Mouse (Mus musculus) midbrain, embryonic 14.5 days (tissue): ENCODE data around the gene Hpcal1. TPM values are rescaled to one million over a fixed set of nuclear protein-coding genes. Genes with fewer than 3 reads are reported as not detected.
A peak's percentile ranks its signal among the peaks of the same experiment; 100 is the strongest.

ENCODE experiments used
- ATAC-seq: fragments of 200-750 bp; cut with Nextera tagmentation; 2 replicates; pipeline ENCODE4 v1.8.0; 2017; ENCODE audit warnings: moderate number of reproducible peaks, moderate library complexity; ENCODE audit not compliant: low FRiP score, low TSS enrichment
- DNase-seq: peaks from one replicate; pipeline ENCODE4 v3.0.0-alpha.2; 2015
- H3K27ac ChIP-seq: fragments of 300-500 bp; sonication (generic); replicated peaks from 2 replicates; pipeline ENCODE4 v1.5.1; 2014; ENCODE audit warnings: mild to moderate bottlenecking, low read depth, low read length, moderate library complexity
- H3K27me3 ChIP-seq: fragments of 300-500 bp; sonication (generic); 2 replicates; pipeline ENCODE4 v1.6.1; 2014; ENCODE audit warnings: low read length, control low read depth, mixed read lengths; ENCODE audit not compliant: control insufficient read depth, insufficient read depth
- H3K36me3 ChIP-seq: fragments of 300-500 bp; sonication (generic); 2 replicates; pipeline ENCODE4 v1.6.1; 2014; ENCODE audit warnings: low read length, control low read depth; ENCODE audit not compliant: control insufficient read depth, insufficient read depth
- H3K4me1 ChIP-seq: fragments of 300-500 bp; sonication (generic); 2 replicates; pipeline ENCODE4 v1.6.1; 2014; ENCODE audit warnings: mild to moderate bottlenecking, antibody characterized with exemption, low read length, control low read depth; ENCODE audit not compliant: control insufficient read depth, insufficient read depth
- H3K4me2 ChIP-seq: fragments of 300-500 bp; sonication (generic); 2 replicates; pipeline ENCODE4 v1.6.1; 2014; ENCODE audit warnings: mild to moderate bottlenecking, low read length, moderate library complexity
- H3K4me3 ChIP-seq: fragments of 300-500 bp; sonication (generic); replicated peaks from 2 replicates; pipeline ENCODE4 v1.5.1; 2014; ENCODE audit warnings: low read depth, low read length
- H3K9ac ChIP-seq: fragments of 300-500 bp; sonication (generic); replicated peaks from 2 replicates; pipeline ENCODE4 v1.6.1; 2014; ENCODE audit warnings: mild to moderate bottlenecking, low read length, moderate library complexity
- H3K9me3 ChIP-seq: fragments of 300-500 bp; sonication (generic); 2 replicates; pipeline ENCODE4 v1.6.1; 2016; ENCODE audit warnings: low read length, control low read depth, mixed read lengths; ENCODE audit not compliant: control insufficient read depth
- WGBS: fragments of 180-500 bp; shearing (Covaris S2); extraction: QIAGEN DNeasy Blood & Tissue Kit; methylation state at CpG from one replicate; pipeline ENCODE4 v1.1.7; 2014; 5-methylcytosine and 5-hydroxymethylcytosine counted together
- polyA plus RNA-seq: library from polyadenylated mRNA; unstranded; fragments of >200 nt; fragmentation: Nextera tagmentation; extraction: Ambion mirVana; gene quantifications from 2 replicates; pipeline ENCODE4 v1.2.1, GENCODE M21; 2014

Hpcal1 gene
- polyA plus RNA-seq, 1 experiment from 2014 or later, result 93.3 TPM

- no peaks in the 10 kb centered on the region for H3K27me3 ChIP-seq
- H3K4me2 ChIP-seq, result no peak overlapping the region
- H3K27ac ChIP-seq, result peak overlapping the region; percentile 57; the same call in 1 of the 2 replicates
- H3K9me3 ChIP-seq, result no peaks in the 10 kb centered on the region
- H3K4me3 ChIP-seq, result no peak overlapping the region
- H3K9ac ChIP-seq, result no peak overlapping the region
- peaks cover 34% of the 10 kb centered on the region for H3K4me1 ChIP-seq
- WGBS, result 28% methylated on average over 10 of the region's 10 CpGs
- DNase-seq, result peak; percentile 56
- H3K36me3 ChIP-seq, result no peaks in the 10 kb centered on the region
- peak; percentile 39; the same call in 1 of the 2 replicates for ATAC-seq
Measured at GRCm38 (mm10) chr12:17747191-17748154, 56.8 kb downstream of the Hpcal1 start.

GRCm38 (mm10) chr12:17748155-17748529, 57.5 kb downstream of the Hpcal1 start:
- DNase-seq, result no peak
- peaks cover 39% of the 10 kb centered on the region for H3K4me1 ChIP-seq

GRCm38 (mm10) chr12:17749784-17750183, 59.1 kb downstream of the Hpcal1 start:
- H3K9ac ChIP-seq, result no peak overlapping the region
- H3K27ac ChIP-seq, result no peak overlapping the region
- no peak overlapping the region for H3K4me2 ChIP-seq
- ATAC-seq (no peak), DNase-seq (no peak)
- 76% methylated on average over 3 of the region's 3 CpGs for WGBS
- peaks cover 43% of the 10 kb centered on the region for H3K4me1 ChIP-seq
- H3K27me3 ChIP-seq, result no peaks in the 10 kb centered on the region
- H3K9me3 ChIP-seq, result no peaks in the 10 kb centered on the region
- H3K36me3 ChIP-seq, result no peaks in the 10 kb centered on the region
- H3K4me3 ChIP-seq, result no peak overlapping the region

More at GRCm38 (mm10) chr12:17748155-17748529, 57.5 kb downstream of the Hpcal1 start:
- Histone ChIP-seq H3K9ac (no peak overlapping the region), H3K36me3 (no peaks in the 10 kb centered on the region), H3K27me3 (no peaks in the 10 kb centered on the region), H3K27ac (peak overlapping the region; percentile 57; the same call in 1 of the 2 replicates), H3K4me3 (no peak overlapping the region), H3K9me3 (no peaks in the 10 kb centered on the region), H3K4me2 (no peak overlapping the region)
- ATAC-seq, result no peak
- WGBS, result 30% methylated on average over 4 of the region's 4 CpGs

- no peak overlapping the region for H3K4me2 ChIP-seq
- H3K36me3 ChIP-seq, result no peaks in the 10 kb centered on the region
- H3K9me3 ChIP-seq, result no peaks in the 10 kb centered on the region
- DNase-seq (no peak), ATAC-seq (no peak)
- H3K4me3 ChIP-seq, result no peak overlapping the region
- peaks cover 41% of the 10 kb centered on the region for H3K4me1 ChIP-seq
- H3K27me3 ChIP-seq, result no peaks in the 10 kb centered on the region
- H3K27ac ChIP-seq, result no peak overlapping the region
- H3K9ac ChIP-seq, result no peak overlapping the region
- 54% methylated on average over 4 of the region's 4 CpGs for WGBS
Measured at GRCm38 (mm10) chr12:17750500-17750899, 59.8 kb downstream of the Hpcal1 start.

GRCm38 (mm10) chr12:17752828-17753227, 62.2 kb downstream of the Hpcal1 start:
- H3K27ac ChIP-seq, result peak overlapping the region; percentile 85
- no peak overlapping the region; the same call in 1 of the 2 replicates for H3K9ac ChIP-seq
- no peak overlapping the region for H3K4me3 ChIP-seq
- H3K9me3 ChIP-seq, result no peaks in the 10 kb centered on the region; the same call in 1 of the 2 replicates
- WGBS, result 2% methylated on average over 5 of the region's 5 CpGs
- H3K4me1 ChIP-seq, result peaks cover 18% of the 10 kb centered on the region
- ATAC-seq (peak; percentile 72), DNase-seq (peak; percentile 76)
- no peak overlapping the region for H3K4me2 ChIP-seq
- H3K36me3 ChIP-seq, result no peaks in the 10 kb centered on the region
- H3K27me3 ChIP-seq, result no peaks in the 10 kb centered on the region

GRCm38 (mm10) chr12:17754771-17755170, 64.1 kb downstream of the Hpcal1 start:
- Histone ChIP-seq H3K27me3 (no peaks in the 10 kb centered on the region), H3K9me3 (no peaks in the 10 kb centered on the region; the same call in 1 of the 2 replicates), H3K27ac (no peak overlapping the region), H3K4me1 (peaks cover 16% of the 10 kb centered on the region), H3K9ac (no peak overlapping the region), H3K4me2 (no peak overlapping the region), H3K36me3 (no peaks in the 10 kb centered on the region), H3K4me3 (no peak overlapping the region)
- DNase-seq, result no peak
- no peak for ATAC-seq
- 81% methylated on average over 1 of the region's 1 CpGs for WGBS

GRCm38 (mm10) chr12:17756891-17757290, 66.2 kb downstream of the Hpcal1 start:
- DNase-seq, result no peak
- H3K4me1 ChIP-seq, result peaks cover 12% of the 10 kb centered on the region
- H3K4me3 ChIP-seq, result no peak overlapping the region
- WGBS, result 93% methylated on average over 4 of the region's 4 CpGs
- no peaks in the 10 kb centered on the region for H3K27me3 ChIP-seq
- H3K9me3 ChIP-seq, result no peaks in the 10 kb centered on the region; the same call in 1 of the 2 replicates
- H3K9ac ChIP-seq, result no peak overlapping the region
- H3K36me3 ChIP-seq, result no peaks in the 10 kb centered on the region
- H3K27ac ChIP-seq, result no peak overlapping the region
- no peak overlapping the region for H3K4me2 ChIP-seq
- no peak for ATAC-seq

- Histone ChIP-seq H3K9me3 (no peaks in the 10 kb centered on the region; the same call in 1 of the 2 replicates), H3K4me3 (no peak overlapping the region), H3K27ac (peak overlapping the region; percentile 43; the same call in 1 of the 2 replicates), H3K9ac (no peak overlapping the region), H3K4me2 (no peak overlapping the region), H3K36me3 (no peaks in the 10 kb centered on the region), H3K27me3 (no peaks in the 10 kb centered on the region), H3K4me1 (peaks cover 7% of the 10 kb centered on the region)
- peak; percentile 15 for DNase-seq
- 31% methylated on average over 6 of the region's 6 CpGs for WGBS
- no peak for ATAC-seq
Measured at GRCm38 (mm10) chr12:17762286-17762933, 71.8 kb downstream of the Hpcal1 start.
